Mouse (Mus musculus) midbrain, embryonic 13.5 days (tissue): Measurements from ENCODE around the gene Ankrd34a. TPM values are rescaled to one million over a fixed set of nuclear protein-coding genes. Genes with fewer than 3 reads are reported as not detected.

Experiments
- ATAC-seq: fragments of 200-750 bp; cut with Nextera tagmentation; 2 replicates; pipeline ENCODE4 v1.8.0; 2017; ENCODE audit warnings: mild to moderate bottlenecking, moderate TSS enrichment, moderate library complexity
- H3K27ac ChIP-seq: fragments of 300-500 bp; sonication (generic); 2 replicates; pipeline ENCODE4 v1.5.1; 2015; ENCODE audit warnings: inconsistent platforms, mild to moderate bottlenecking, moderate library complexity
- H3K27me3 ChIP-seq: fragments of 300-500 bp; sonication (generic); 2 replicates; pipeline ENCODE4 v1.6.1; 2015; ENCODE audit warnings: mild to moderate bottlenecking, inconsistent platforms
- H3K36me3 ChIP-seq: fragments of 300-500 bp; sonication (generic); 2 replicates; pipeline ENCODE4 v1.6.1; 2015; ENCODE audit warnings: mild to moderate bottlenecking, inconsistent platforms
- H3K4me1 ChIP-seq: fragments of 300-500 bp; sonication (generic); replicated peaks from 2 replicates; pipeline ENCODE4 v1.6.1; 2015; ENCODE audit warnings: inconsistent platforms
- H3K4me2 ChIP-seq: fragments of 300-500 bp; sonication (generic); replicated peaks from 2 replicates; pipeline ENCODE4 v1.6.1; 2015; ENCODE audit warnings: moderate library complexity, mild to moderate bottlenecking, inconsistent platforms
- H3K4me3 ChIP-seq: fragments of 300-500 bp; sonication (generic); replicated peaks from 2 replicates; pipeline ENCODE4 v1.5.1; 2015; ENCODE audit warnings: mild to moderate bottlenecking, inconsistent platforms
- H3K9ac ChIP-seq: fragments of 300-500 bp; sonication (generic); replicated peaks from 2 replicates; pipeline ENCODE4 v1.6.1; 2015; ENCODE audit warnings: mild to moderate bottlenecking, inconsistent platforms
- H3K9me3 ChIP-seq: fragments of 300-500 bp; sonication (generic); 2 replicates; pipeline ENCODE4 v1.6.1; 2016; ENCODE audit warnings: mild to moderate bottlenecking, inconsistent platforms
- WGBS: fragments of 180-500 bp; shearing (Covaris S2); methylation state at CpG from one replicate; pipeline ENCODE4 v1.1.7; 2015; 5-methylcytosine and 5-hydroxymethylcytosine counted together
- polyA plus RNA-seq: library from polyadenylated mRNA; unstranded; fragments of >200 nt; fragmentation: Nextera tagmentation; extraction: Ambion mirVana; gene quantifications from 2 replicates; pipeline ENCODE4 v1.2.1, GENCODE M21; 2015

Gene Ankrd34a
- polyA plus RNA-seq = 5.3 and 6.5 TPM in 2 replicates

DNA sequence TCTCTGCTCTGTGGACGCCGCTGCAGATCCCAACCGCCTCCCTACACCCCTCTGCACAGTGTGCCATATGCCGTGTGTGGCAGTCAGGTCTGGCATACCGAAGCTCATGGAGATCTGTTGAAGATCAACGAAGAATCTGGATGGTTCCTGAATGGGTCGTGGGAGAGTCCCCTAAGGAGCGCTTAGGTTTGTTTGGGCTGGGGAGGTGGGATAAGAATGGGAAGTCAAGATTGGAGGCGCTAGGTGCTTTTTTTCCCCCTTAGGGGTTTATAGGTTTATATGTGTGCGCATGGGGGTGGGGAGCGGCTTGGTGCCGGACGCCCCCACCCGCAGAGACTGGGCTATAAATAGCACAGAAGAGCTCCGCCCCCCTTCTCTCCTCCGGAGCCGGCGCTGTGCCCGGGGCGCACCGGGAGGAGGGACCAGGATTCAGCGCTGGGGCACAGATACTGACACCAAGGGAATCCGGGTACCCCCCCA lies at the start of gene Ankrd34a:
Gene Ankrd34a (plus strand): TSS at position 409 of the 480 bp plus-strand sequence.
- H3K9me3 ChIP-seq = no peaks in the 10 kb centered on the region
- peak within 1 kb of the TSS; percentile 74 for H3K9ac ChIP-seq
- peak within 1 kb of the TSS; percentile 85 for H3K4me2 ChIP-seq
- H3K4me1 ChIP-seq = peaks cover 67% of the 10 kb centered on the region
- peak within 1 kb of the TSS; percentile 64; the same call in 1 of the 2 replicates for H3K27ac ChIP-seq
- under 1% methylated on average over 19 of the region's 23 CpGs for WGBS
- peaks cover 14% of the 10 kb centered on the region; the same call in 1 of the 2 replicates for H3K27me3 ChIP-seq
- no peak for ATAC-seq
- no peaks in the 10 kb centered on the region for H3K36me3 ChIP-seq
- peak within 1 kb of the TSS; percentile 51 for H3K4me3 ChIP-seq

GRCm38 (mm10) chr3:96546880-96547279 lies 49.6 kb upstream of the Ankrd34a start:
- no peak overlapping the region for H3K4me3 ChIP-seq
- H3K36me3 ChIP-seq = no peaks in the 10 kb centered on the region
- no peaks in the 10 kb centered on the region for H3K9me3 ChIP-seq
- no peak overlapping the region for H3K27ac ChIP-seq
- 0 out of 2 replicates have a peak, but pooled peaks cover 5% of the 10 kb centered on the region for H3K4me1 ChIP-seq
- 0 out of 2 replicates have a peak, but pooled peaks cover 3% of the 10 kb centered on the region for H3K27me3 ChIP-seq
- no peak overlapping the region for H3K4me2 ChIP-seq
- WGBS = 37% methylated on average over 4 of the region's 4 CpGs
- no peak for ATAC-seq
- H3K9ac ChIP-seq = no peak overlapping the region; the same call in 1 of the 2 replicates

- 0 out of 2 replicates have a peak, but pooled peaks have one; percentile 60 for ATAC-seq
- H3K27me3 ChIP-seq = 0 out of 2 replicates have a peak, but pooled peaks cover 3% of the 10 kb centered on the region
- WGBS = 10% methylated on average over 14 of the region's 14 CpGs
- H3K4me2 ChIP-seq = peak overlapping the region; percentile 37
- H3K36me3 ChIP-seq = no peaks in the 10 kb centered on the region
- no peak overlapping the region for H3K4me3 ChIP-seq
- H3K27ac ChIP-seq = no peak overlapping the region
- no peaks in the 10 kb centered on the region for H3K9me3 ChIP-seq
- H3K9ac ChIP-seq = no peak overlapping the region
- H3K4me1 ChIP-seq = 0 out of 2 replicates have a peak, but pooled peaks cover 5% of the 10 kb centered on the region
Measured at GRCm38 (mm10) chr3:96547389-96547960, 49.0 kb upstream of the Ankrd34a start.

GRCm38 (mm10) chr3:96548824-96549223 lies 47.6 kb upstream of the Ankrd34a start:
- 79% methylated on average over 7 of the region's 7 CpGs for WGBS
- Histone ChIP-seq H3K4me1 (0 out of 2 replicates have a peak, but pooled peaks cover 5% of the 10 kb centered on the region), H3K9me3 (no peaks in the 10 kb centered on the region), H3K27me3 (0 out of 2 replicates have a peak, but pooled peaks cover 3% of the 10 kb centered on the region), H3K4me2 (no peak overlapping the region), H3K9ac (no peak overlapping the region), H3K36me3 (no peaks in the 10 kb centered on the region), H3K4me3 (no peak overlapping the region), H3K27ac (no peak overlapping the region)
- no peak for ATAC-seq

GRCm38 (mm10) chr3:96549346-96549745 lies 47.1 kb upstream of the Ankrd34a start:
- Histone ChIP-seq H3K36me3 (no peaks in the 10 kb centered on the region), H3K4me1 (0 out of 2 replicates have a peak, but pooled peaks cover 5% of the 10 kb centered on the region), H3K9ac (no peak overlapping the region), H3K9me3 (no peaks in the 10 kb centered on the region), H3K4me3 (no peak overlapping the region), H3K27ac (no peak overlapping the region), H3K4me2 (no peak overlapping the region), H3K27me3 (0 out of 2 replicates have a peak, but pooled peaks cover 3% of the 10 kb centered on the region)
- 83% methylated on average over 5 of the region's 5 CpGs for WGBS
- no peak for ATAC-seq

- H3K9me3 ChIP-seq = no peaks in the 10 kb centered on the region
- no peaks in the 10 kb centered on the region for H3K27me3 ChIP-seq
- H3K27ac ChIP-seq = no peak overlapping the region
- H3K4me3 ChIP-seq = no peak overlapping the region
- H3K9ac ChIP-seq = no peak overlapping the region
- H3K4me1 ChIP-seq = peaks cover 14% of the 10 kb centered on the region; the same call in 1 of the 2 replicates
- no peaks in the 10 kb centered on the region for H3K36me3 ChIP-seq
- no peak overlapping the region for H3K4me2 ChIP-seq
- ATAC-seq = no peak
- WGBS = 17% methylated on average over 8 of the region's 8 CpGs
Measured at GRCm38 (mm10) chr3:96551203-96551602, 45.2 kb upstream of the Ankrd34a start.

DNA sequence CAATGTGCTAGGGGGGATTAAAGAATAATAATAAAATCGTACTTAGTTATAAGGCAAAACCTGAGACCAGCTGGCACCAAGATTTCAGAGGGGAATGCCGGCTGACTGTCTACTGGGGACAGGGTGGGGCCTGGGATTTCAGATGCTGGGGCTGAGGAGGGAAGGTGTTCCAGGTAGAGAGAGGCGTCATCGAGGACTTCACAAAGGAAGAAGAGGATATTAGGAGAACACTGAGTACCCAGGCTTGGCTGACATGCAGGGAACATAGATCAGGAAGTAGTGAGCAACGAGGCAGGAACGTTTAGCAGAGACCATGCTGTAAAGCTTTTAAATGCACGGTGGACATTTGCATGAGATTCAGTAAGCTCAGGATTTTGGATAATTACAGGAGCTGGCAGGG lies 44.5 kb upstream of the Ankrd34a start:
- 77% methylated on average over 7 of the region's 7 CpGs for WGBS
- ATAC-seq = no peak

DNA sequence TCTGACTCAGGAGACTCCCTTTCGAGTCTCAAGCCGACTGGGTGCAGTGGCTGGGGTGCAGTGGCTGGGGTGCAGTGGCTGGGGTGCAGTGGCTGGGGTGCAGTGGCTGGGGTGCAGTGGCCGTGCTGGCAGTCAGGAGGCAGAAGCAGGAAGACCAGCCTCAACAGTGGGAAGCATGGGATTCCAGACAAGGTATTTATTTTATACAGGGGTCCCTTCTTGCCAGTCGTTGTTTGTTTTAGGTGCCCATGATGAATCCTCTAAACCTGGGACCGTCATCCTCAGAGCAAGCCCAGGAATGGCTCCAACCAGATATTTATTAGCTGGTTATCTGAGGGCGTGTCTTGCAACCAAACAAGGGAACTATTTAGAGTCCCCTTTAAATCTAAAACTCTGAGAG lies 42.8 kb upstream of the Ankrd34a start:
- no peak overlapping the region for H3K4me3 ChIP-seq
- no peak for ATAC-seq
- H3K9me3 ChIP-seq = no peaks in the 10 kb centered on the region
- H3K27ac ChIP-seq = no peak overlapping the region
- no peaks in the 10 kb centered on the region for H3K36me3 ChIP-seq
- no peak overlapping the region for H3K9ac ChIP-seq
- WGBS = 88% methylated on average over 6 of the region's 6 CpGs
- no peak overlapping the region for H3K4me2 ChIP-seq
- H3K4me1 ChIP-seq = peaks cover 21% of the 10 kb centered on the region
- H3K27me3 ChIP-seq = no peaks in the 10 kb centered on the region

More for the DNA sequence above, 44.5 kb upstream of the Ankrd34a start:
- no peak overlapping the region for H3K4me3 ChIP-seq
- H3K27ac ChIP-seq = no peak overlapping the region
- no peaks in the 10 kb centered on the region for H3K27me3 ChIP-seq
- H3K36me3 ChIP-seq = no peaks in the 10 kb centered on the region
- H3K9ac ChIP-seq = no peak overlapping the region
- peaks cover 21% of the 10 kb centered on the region for H3K4me1 ChIP-seq
- H3K4me2 ChIP-seq = no peak overlapping the region
- H3K9me3 ChIP-seq = no peaks in the 10 kb centered on the region

DNA sequence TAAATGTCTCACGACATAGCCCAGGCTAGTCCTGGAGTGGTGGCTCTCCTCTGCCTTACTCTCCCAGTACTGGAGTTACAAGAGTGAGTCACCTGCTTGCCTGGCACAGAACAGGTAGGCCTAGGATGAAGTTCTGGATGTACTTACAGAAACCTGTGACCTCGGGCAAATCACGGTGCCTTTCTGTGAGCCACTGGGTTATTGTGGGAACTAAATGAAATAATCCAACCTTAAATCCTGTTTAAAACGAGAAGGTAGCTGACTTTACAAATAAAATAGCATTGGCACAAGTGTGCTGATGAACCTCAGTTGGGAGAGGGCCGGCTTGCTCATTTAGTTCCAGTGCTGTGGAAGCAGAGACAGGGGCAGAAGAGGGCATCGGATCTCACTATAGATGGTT lies 42.2 kb upstream of the Ankrd34a start:
- WGBS = 79% methylated on average over 6 of the region's 6 CpGs
- Histone ChIP-seq H3K27me3 (no peaks in the 10 kb centered on the region), H3K27ac (no peak overlapping the region), H3K36me3 (no peaks in the 10 kb centered on the region), H3K9me3 (no peaks in the 10 kb centered on the region), H3K9ac (no peak overlapping the region), H3K4me3 (no peak overlapping the region), H3K4me2 (no peak overlapping the region), H3K4me1 (peaks cover 28% of the 10 kb centered on the region)
- no peak for ATAC-seq

GRCm38 (mm10) chr3:96555041-96555596 lies 41.3 kb upstream of the Ankrd34a start:
- Histone ChIP-seq H3K27ac (peak overlapping the region; percentile 65), H3K9me3 (no peaks in the 10 kb centered on the region), H3K27me3 (no peaks in the 10 kb centered on the region), H3K4me3 (no peak overlapping the region), H3K9ac (peak overlapping the region; percentile 28; the same call in 1 of the 2 replicates), H3K4me1 (peaks cover 37% of the 10 kb centered on the region), H3K36me3 (peaks cover 7% of the 10 kb centered on the region), H3K4me2 (0 out of 2 replicates have a peak overlapping the region, but pooled peaks have one; percentile 2)
- 48% methylated on average over 12 of the region's 12 CpGs for WGBS
- ATAC-seq = peak; percentile 22

DNA sequence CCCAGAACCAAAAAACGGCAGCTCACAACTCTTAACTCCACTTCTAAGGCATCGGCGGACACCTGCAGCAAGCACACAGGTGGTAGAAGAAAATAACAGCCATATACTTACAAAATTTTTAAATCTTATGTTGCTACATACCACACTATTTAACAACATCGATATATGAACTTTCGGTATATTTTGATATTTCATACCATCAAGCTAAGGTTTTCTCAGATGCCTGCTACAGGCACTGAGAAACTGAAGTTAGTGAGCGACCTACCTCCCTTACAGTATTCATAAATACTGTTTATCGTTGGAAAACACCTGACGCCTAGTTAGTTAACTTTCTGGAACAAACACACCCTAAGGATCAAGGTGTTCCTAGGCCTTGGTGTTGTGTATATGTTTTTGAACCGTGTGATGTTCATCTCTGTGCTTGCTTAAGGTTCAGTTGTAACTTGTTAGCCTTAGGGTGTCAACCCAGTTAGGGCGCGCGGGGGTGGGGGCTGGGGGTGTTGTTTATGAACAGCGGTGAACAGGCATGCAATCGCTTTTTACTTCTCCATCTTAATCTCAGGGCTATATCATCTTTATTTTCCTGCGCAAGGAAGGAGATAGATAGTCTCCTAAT lies 40.3 kb upstream of the Ankrd34a start:
- no peaks in the 10 kb centered on the region for H3K9me3 ChIP-seq
- no peak for ATAC-seq
- H3K36me3 ChIP-seq = peaks cover 17% of the 10 kb centered on the region
- 86% methylated on average over 15 of the region's 15 CpGs for WGBS
- no peak overlapping the region for H3K9ac ChIP-seq
- H3K27ac ChIP-seq = peak overlapping the region; percentile 65
- H3K4me1 ChIP-seq = peaks cover 46% of the 10 kb centered on the region
- H3K4me3 ChIP-seq = no peak overlapping the region
- H3K27me3 ChIP-seq = no peaks in the 10 kb centered on the region
- H3K4me2 ChIP-seq = peak overlapping the region; percentile 82; the same call in 1 of the 2 replicates
